Mouse (Mus musculus) intestine, embryonic 16.5 days (tissue): ENCODE measurements around the gene Olfr1079. TPM values are rescaled to one million over a fixed set of nuclear protein-coding genes. Genes with fewer than 3 reads are reported as not detected.
"Not testable (repeated sequence)": the region's sequence is repeated elsewhere in the genome, so short reads cannot be mapped to it uniquely, and the experiment has no call there.

Source experiments
- ATAC-seq: fragments of 200-750 bp; cut with Nextera tagmentation; 2 replicates; pipeline ENCODE4 v1.8.0; 2017; ENCODE audit warnings: moderate TSS enrichment, moderate library complexity
- H3K27ac ChIP-seq: fragments of 300-500 bp; sonication (generic); 2 replicates; pipeline ENCODE4 v1.5.1; 2014; ENCODE audit warnings: mild to moderate bottlenecking, low read length
- H3K27me3 ChIP-seq: fragments of 300-500 bp; sonication (generic); replicated peaks from 2 replicates; pipeline ENCODE4 v1.6.1; 2014; ENCODE audit warnings: low read length, control low read depth, mixed read lengths; ENCODE audit not compliant: control insufficient read depth, insufficient read depth
- H3K36me3 ChIP-seq: fragments of 300-500 bp; sonication (generic); 2 replicates; pipeline ENCODE4 v1.6.1; 2014; ENCODE audit warnings: low read length, control low read depth; ENCODE audit not compliant: control insufficient read depth, insufficient read depth
- H3K4me1 ChIP-seq: fragments of 300-500 bp; sonication (generic); 2 replicates; pipeline ENCODE4 v1.6.1; 2014; ENCODE audit warnings: low read length, control low read depth, mixed read lengths; ENCODE audit not compliant: control insufficient read depth, insufficient read depth
- H3K4me2 ChIP-seq: fragments of 300-500 bp; sonication (generic); 2 replicates; pipeline ENCODE4 v1.6.1; 2014; ENCODE audit warnings: low read depth, low read length, control low read depth
- H3K4me3 ChIP-seq: fragments of 300-500 bp; sonication (generic); 2 replicates; pipeline ENCODE4 v1.5.1; 2014; ENCODE audit warnings: mild to moderate bottlenecking, low read length
- H3K9ac ChIP-seq: fragments of 300-500 bp; sonication (generic); 2 replicates; pipeline ENCODE4 v1.6.1; 2014; ENCODE audit warnings: low read depth, low read length
- H3K9me3 ChIP-seq: fragments of 300-500 bp; sonication (generic); 2 replicates; pipeline ENCODE4 v1.6.1; 2016; ENCODE audit warnings: low read length, control low read depth; ENCODE audit not compliant: control insufficient read depth
- WGBS: fragments of 180-500 bp; shearing (Covaris S2); extraction: QIAGEN DNeasy Blood & Tissue Kit; methylation state at CpG from one replicate; pipeline ENCODE4 v1.1.7; 2014; 5-methylcytosine and 5-hydroxymethylcytosine counted together
- polyA plus RNA-seq: library from polyadenylated mRNA; unstranded; fragments of >200 nt; fragmentation: Nextera tagmentation; extraction: Ambion mirVana; gene quantifications from 2 replicates; pipeline ENCODE4 v1.2.1, GENCODE M21; 2015

Olfr1079 gene
- not detected in 2 replicates for polyA plus RNA-seq

- H3K4me2 ChIP-seq: no peak within 1 kb of the TSS
- H3K27ac ChIP-seq: no peak within 1 kb of the TSS
- no peak within 1 kb of the TSS for H3K4me3 ChIP-seq
- no peaks in the 10 kb centered on the region for H3K9me3 ChIP-seq
- no peak within 1 kb of the TSS for H3K9ac ChIP-seq
- 68% methylated on average over 1 of the region's 1 CpGs for WGBS
- ATAC-seq: no peak
- H3K36me3 ChIP-seq: no peaks in the 10 kb centered on the region
- no peaks in the 10 kb centered on the region for H3K4me1 ChIP-seq
- H3K27me3 ChIP-seq: no peaks in the 10 kb centered on the region
These were observed at the start of gene Olfr1079 for GRCm38 (mm10) chr2:86542380-86542779. TSS of gene Olfr1079 (minus strand) at chr2:86542480.

- H3K9me3 ChIP-seq, H3K27ac ChIP-seq, H3K27me3 ChIP-seq, H3K4me1 ChIP-seq, ATAC-seq, H3K4me2 ChIP-seq, H3K9ac ChIP-seq, H3K4me3 ChIP-seq, H3K36me3 ChIP-seq: not testable (repeated sequence)
These were observed 15.9 kb upstream of the Olfr1079 start, which contains the start of gene Olfr1080 for GRCm38 (mm10) chr2:86558135-86558534. TSS of gene Olfr1080 (minus strand) at chr2:86558235.

- Histone ChIP-seq H3K36me3 (no peaks in the 10 kb centered on the region), H3K27me3 (no peaks in the 10 kb centered on the region), H3K4me3 (no peak overlapping the region), H3K4me2 (no peak overlapping the region), H3K4me1 (no peaks in the 10 kb centered on the region), H3K9ac (no peak overlapping the region), H3K9me3 (no peaks in the 10 kb centered on the region), H3K27ac (no peak overlapping the region)
- no peak for ATAC-seq
- WGBS: 74% methylated on average over 1 of the region's 1 CpGs
These were observed 11.3 kb downstream of the Olfr1079 start for GRCm38 (mm10) chr2:86530991-86531390.

GRCm38 (mm10) chr2:86508161-86508560, 34.1 kb downstream of the Olfr1079 start, which contains the start of gene Olfr1076:
TSS of gene Olfr1076 (plus strand) at chr2:86508461.
- Histone ChIP-seq H3K9me3 (no peaks in the 10 kb centered on the region), H3K27me3 (no peaks in the 10 kb centered on the region), H3K4me3 (no peak within 1 kb of the TSS), H3K27ac (no peak within 1 kb of the TSS), H3K9ac (no peak within 1 kb of the TSS), H3K36me3 (no peaks in the 10 kb centered on the region), H3K4me1 (no peaks in the 10 kb centered on the region), H3K4me2 (no peak within 1 kb of the TSS)
- ATAC-seq: no peak
- 78% methylated on average over 1 of the region's 1 CpGs for WGBS

- 29% methylated on average over 1 of the region's 1 CpGs for WGBS
- no peak within 1 kb of the TSS for H3K9ac ChIP-seq
- H3K27ac ChIP-seq: no peak within 1 kb of the TSS
- H3K27me3 ChIP-seq: no peaks in the 10 kb centered on the region
- H3K4me2 ChIP-seq: no peak within 1 kb of the TSS
- H3K9me3 ChIP-seq: no peaks in the 10 kb centered on the region
- H3K4me3 ChIP-seq: no peak within 1 kb of the TSS
- no peaks in the 10 kb centered on the region for H3K4me1 ChIP-seq
- no peaks in the 10 kb centered on the region for H3K36me3 ChIP-seq
- no peak for ATAC-seq
These were observed 55.0 kb downstream of the Olfr1079 start, which contains the start of gene Olfr228 for GRCm38 (mm10) chr2:86487286-86487685. TSS of gene Olfr228 (minus strand) at chr2:86487386.

Other genes starting within 250 kb of the Olfr1079 start
- not detected in 2 replicates for gene Olfr1053, start 227.2 kb downstream of the Olfr1079 start, polyA plus RNA-seq
- not detected in 2 replicates for gene Olfr1054, start 207.0 kb downstream of the Olfr1079 start, polyA plus RNA-seq
- gene Olfr1055, start 192.2 kb downstream of the Olfr1079 start, polyA plus RNA-seq: not detected in 2 replicates
- gene Olfr1056, start 180.0 kb downstream of the Olfr1079 start, polyA plus RNA-seq: not detected in 2 replicates
- not detected in 2 replicates for gene Olfr1057, start 164.1 kb downstream of the Olfr1079 start, polyA plus RNA-seq
- gene Olfr1058, start 153.9 kb downstream of the Olfr1079 start, polyA plus RNA-seq: not detected in 2 replicates
- not detected in 2 replicates for gene Olfr1061, start 128.4 kb downstream of the Olfr1079 start, polyA plus RNA-seq
- gene Olfr1062, start 115.7 kb downstream of the Olfr1079 start, polyA plus RNA-seq: not detected in 2 replicates
- not detected in 2 replicates for gene Olfr1065, start 91.9 kb downstream of the Olfr1079 start, polyA plus RNA-seq
- gene Olfr1066, start 86.2 kb downstream of the Olfr1079 start, polyA plus RNA-seq: not detected in 2 replicates
- gene Olfr228, start 55.1 kb downstream of the Olfr1079 start, polyA plus RNA-seq: not detected in 2 replicates
- gene Olfr1076, start 34.0 kb downstream of the Olfr1079 start, polyA plus RNA-seq: not detected in 2 replicates
- not detected in 2 replicates for gene Olfr1080, start 15.8 kb upstream of the Olfr1079 start, polyA plus RNA-seq
- not detected in 2 replicates for gene Olfr1082, start 56.5 kb upstream of the Olfr1079 start, polyA plus RNA-seq
- not detected in 2 replicates for gene Olfr1084, start 97.2 kb upstream of the Olfr1079 start, polyA plus RNA-seq
- not detected in 2 replicates for gene Olfr1085, start 119.5 kb upstream of the Olfr1079 start, polyA plus RNA-seq
- gene Olfr1086, start 137.6 kb upstream of the Olfr1079 start, polyA plus RNA-seq: not detected in 2 replicates
- not detected in 2 replicates for gene Olfr1087, start 155.9 kb upstream of the Olfr1079 start, polyA plus RNA-seq
- gene Olfr1089, start 191.2 kb upstream of the Olfr1079 start, polyA plus RNA-seq: not detected in 2 replicates
- gene Olfr1090, start 216.5 kb upstream of the Olfr1079 start, polyA plus RNA-seq: not detected in 2 replicates
- not detected in 2 replicates for gene Olfr1093, start 240.0 kb upstream of the Olfr1079 start, polyA plus RNA-seq